Mouse (Mus musculus): Measurements from ENCODE around the gene 2010300C02Rik. TPM values are rescaled to one million over a fixed set of nuclear protein-coding genes. Genes with fewer than 3 reads are reported as not detected.
"Not testable (repeated sequence)": the region's sequence is repeated elsewhere in the genome, so short reads cannot be mapped to it uniquely, and the experiment has no call there.

The 2010300C02Rik gene
- polyA plus RNA-seq, 1 experiment = 16.9 TPM

DNA sequence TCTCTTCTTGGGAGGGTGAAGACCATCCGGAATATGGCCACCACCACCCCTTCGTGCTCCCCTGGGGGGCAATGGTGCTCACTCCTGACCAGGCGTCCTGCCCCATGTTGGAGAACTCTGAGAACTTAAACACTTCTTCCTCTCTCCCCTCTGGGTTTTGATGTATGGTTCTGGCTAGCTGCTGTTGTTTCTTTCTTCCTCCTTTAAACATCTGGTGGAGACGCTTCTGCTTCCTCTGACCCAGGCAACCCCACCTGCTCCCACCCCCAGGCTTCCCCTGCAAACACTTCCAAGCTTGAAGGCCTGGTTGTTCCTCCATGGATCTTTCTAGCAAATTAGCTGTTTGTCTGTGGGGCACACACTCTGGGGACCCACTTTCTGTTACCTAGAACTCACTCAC lies 117.6 kb downstream of the 2010300C02Rik start:
- no peak for DNase-seq (ENCODE audit: low read depth, low spot score)
- WGBS = 93% methylated on average over 4 of the region's 4 CpGs

GRCm38 (mm10) chr1:37601461-37601860 lies 118.4 kb downstream of the 2010300C02Rik start:
- DNase-seq (ENCODE audit: low read depth, low spot score) = no peak
- 83% methylated on average over 8 of the region's 8 CpGs for whole genome bisulfite sequencing

GRCm38 (mm10) chr1:37600640-37601175 lies 119.2 kb downstream of the 2010300C02Rik start:
- WGBS = 77% methylated on average over 9 of the region's 9 CpGs
- DNase-seq (ENCODE audit: low read depth, low spot score) = no peak

DNA sequence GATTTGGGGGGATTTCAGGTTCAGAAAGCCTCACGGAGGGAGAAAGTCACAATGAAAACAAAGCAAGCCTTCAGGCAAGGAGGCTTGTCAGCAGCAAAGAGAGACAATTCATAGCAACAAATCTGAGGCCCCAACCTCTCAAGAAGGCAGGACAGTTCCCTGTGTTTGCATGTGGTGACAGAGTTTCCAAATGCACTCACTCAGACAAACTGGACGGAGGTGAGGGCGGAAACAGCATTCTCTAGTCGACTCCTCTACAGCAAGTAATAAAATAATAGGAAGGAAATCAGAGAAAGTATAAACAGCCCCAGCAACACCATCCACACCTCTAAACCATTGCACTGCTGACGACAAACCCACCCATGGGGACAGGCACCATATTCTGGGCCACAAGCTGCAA lies 120.9 kb downstream of the 2010300C02Rik start:
- 66% methylated on average over 5 of the region's 5 CpGs for WGBS
- DNase-seq (ENCODE audit: low read depth, low spot score) = no peak

DNA sequence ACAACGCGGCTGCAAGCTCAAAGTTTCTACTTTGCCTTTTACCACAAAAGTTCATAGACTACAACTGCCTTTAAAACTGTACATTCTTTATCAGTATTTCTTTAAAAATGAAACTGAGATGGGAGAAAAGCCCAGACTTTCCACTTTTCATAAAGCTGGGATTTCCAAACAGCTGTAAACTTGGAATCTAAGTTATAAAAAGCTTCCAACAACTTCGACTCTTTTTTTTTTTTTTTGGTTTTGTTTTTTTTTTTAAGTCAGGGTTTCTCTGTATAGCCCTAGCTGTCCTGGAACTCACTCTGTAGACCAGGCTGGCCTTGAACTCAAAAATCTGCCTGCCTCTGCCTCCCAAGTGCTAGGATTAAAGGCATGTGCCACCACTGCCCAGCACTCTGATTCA lies 125.1 kb downstream of the 2010300C02Rik start:
- 31% methylated on average over 3 of the region's 3 CpGs for WGBS
- not testable (repeated sequence) for DNase-seq (ENCODE audit: low read depth, low spot score)

DNA sequence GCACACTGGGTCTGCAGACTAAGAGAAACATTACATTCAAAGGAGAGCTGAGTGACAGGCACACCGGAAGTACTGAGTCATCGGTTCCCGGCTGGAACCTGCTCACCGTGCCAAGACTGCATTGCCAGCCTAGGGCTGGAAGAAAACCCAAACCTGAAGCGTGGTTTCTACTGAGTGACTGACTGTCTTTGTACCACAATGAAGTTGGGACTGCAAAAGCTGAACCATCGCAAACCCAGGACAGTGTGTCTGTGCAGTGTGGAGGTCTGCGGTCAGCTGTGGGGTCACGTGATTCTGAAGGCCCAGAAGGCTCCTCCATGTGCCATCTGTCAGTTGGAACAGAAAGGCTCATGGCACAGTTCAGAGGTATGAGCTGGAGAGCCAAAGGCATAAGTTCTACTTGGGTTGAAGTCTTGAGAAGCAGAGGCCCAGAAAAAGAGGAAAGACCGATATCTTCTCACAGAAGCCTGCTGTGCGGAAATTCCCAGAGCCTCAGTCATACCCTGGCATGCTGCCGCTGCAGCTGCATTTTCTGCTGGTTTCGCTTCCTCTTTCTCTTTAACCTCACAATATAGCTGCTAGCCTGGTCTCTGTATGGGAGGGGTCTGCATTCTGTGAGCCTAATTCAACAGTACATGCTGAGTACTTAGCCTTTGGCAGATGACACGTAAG lies 133.9 kb downstream of the 2010300C02Rik start:
- 42% methylated on average over 13 of the region's 13 CpGs for WGBS
- DNase-seq (ENCODE audit: low read depth, low spot score) = no peak

DNA sequence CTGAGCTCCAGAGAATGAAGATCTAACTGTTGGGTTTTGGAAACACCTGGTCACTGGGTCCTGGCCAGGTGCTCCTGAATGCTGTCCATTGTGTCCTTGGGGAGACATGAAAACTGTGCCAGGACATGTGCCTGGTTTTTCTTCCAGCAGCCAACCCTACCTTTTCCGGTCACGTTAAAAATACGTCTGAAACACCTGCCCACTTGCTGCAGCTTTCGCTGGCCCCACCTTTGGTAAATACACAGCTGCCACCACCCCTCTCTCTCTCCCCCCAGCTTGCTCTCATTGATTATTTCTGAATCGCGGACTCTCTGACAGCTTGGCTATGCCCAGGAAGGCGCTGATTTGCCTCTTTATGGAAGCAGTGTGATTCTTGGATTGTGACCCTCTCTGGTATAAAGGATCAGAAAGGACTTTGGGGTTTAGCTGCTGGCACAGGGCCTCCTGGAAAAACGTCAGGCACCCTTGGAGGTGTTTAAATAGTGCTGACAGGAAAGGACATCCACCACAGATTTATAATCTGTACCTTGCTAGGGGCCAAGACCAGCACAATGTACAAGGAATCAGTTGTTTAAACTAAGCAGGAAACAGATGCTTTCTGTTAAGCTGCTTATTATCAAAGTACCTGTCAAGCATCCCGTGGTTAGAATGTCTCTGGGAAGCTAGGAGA lies 136.0 kb downstream of the 2010300C02Rik start:
- WGBS = 16% methylated on average over 9 of the region's 9 CpGs

DNA sequence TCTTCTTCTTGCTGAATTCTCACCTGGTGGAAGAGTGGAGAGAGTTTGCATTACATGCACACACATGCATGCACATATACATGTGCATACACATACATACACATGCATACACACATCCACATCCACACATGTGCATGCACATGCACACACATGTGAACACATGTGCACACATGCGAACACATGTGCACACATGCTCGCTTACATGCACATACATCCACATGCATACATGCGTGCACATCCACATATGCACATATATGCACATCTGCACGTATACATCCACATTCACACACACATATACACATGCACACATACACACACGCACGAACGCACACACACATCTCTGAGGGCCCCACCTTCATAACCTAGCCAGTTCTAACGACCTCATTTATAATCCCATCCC lies 136.7 kb downstream of the 2010300C02Rik start:
- 63% methylated on average over 8 of the region's 8 CpGs for WGBS
- DNase-seq (ENCODE audit: low read depth, low spot score) = no peak

More for the DNA sequence above, 136.0 kb downstream of the 2010300C02Rik start:
- DNase-seq (ENCODE audit: low read depth, low spot score) = no peak

DNA sequence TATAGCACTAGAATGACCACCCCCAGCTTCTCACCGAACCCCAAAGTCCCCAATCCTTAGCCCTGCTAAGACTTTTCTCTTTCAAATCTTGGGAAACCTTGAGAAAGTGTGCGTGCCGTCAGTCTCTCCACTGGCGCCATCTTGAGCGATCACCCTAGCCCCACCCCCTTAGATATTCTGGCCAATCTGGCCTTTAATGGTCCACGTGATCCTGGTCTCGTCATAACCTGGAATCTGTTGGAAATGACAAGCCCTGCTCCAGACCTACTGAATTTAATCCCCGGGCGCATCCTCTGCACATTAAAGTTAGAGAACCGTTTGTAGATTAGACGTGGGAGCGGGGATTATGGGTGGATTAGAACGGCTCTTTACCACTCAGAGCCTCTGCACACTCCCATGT lies 140.2 kb downstream of the 2010300C02Rik start:
- no peak for DNase-seq (ENCODE audit: low read depth, low spot score)
- WGBS = 93% methylated on average over 13 of the region's 13 CpGs

DNA sequence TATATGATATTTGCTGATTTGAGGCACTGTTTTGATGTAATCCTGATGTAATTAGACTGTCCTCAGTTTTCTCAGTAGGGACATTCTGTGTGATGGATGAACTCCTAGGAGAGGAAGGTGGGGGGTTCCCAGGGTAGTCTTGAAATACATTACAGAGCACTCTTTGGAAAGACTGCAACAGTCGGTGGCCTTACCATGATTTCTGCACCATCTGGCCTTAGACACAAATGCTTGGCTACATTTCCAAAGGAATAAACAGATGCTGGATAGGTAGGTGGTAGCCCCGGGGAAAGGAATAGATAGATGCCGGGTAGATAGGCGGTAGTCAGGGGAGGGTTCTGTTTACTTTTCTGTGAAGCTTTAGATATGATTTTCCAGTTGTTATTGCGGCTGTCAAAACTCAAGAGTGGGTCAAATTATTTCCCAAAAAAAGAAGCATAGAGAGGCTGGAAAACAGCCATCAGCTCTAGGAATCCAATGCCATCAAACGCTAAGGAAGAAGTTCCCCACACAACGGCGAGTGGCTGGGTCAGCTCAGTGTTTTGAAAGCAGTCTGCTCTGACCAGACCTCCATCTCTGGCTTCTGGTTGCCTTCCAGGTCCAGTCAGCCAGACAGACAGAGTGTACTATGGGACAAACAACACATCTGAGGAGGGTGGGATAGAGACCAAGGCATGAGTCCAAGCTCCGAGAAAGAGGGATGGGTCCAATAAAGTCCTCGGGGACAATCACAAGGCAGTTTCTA lies 147.2 kb downstream of the 2010300C02Rik start:
- 26% methylated on average over 10 of the region's 10 CpGs for WGBS
- no peak for DNase-seq (ENCODE audit: low read depth, low spot score)

DNA sequence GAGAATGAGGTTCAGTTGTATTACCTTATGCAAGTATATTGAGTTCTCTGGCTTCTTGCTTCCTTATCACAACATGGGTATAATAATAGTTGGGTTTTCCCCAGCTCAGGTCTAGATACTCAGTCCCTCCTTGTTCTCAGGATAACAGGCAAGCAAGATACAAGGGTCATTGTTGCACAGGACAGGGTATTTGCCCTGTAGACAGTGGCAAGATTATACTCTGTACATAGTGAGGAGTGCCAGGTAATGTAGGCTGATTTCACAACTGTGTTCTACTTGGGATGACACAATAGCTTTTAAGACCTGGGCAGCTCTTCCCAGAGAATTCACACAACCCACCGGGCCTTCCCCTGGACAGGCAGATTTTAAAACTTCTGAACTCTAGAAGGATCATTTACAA lies 151.5 kb downstream of the 2010300C02Rik start:
- WGBS = 42% methylated on average over 1 of the region's 1 CpGs

GRCm38 (mm10) chr1:37566754-37567153 lies 153.1 kb downstream of the 2010300C02Rik start:
- 29% methylated on average over 4 of the region's 4 CpGs for WGBS
- peak; percentile 73 for DNase-seq (ENCODE audit: low read depth, low spot score)

More for the DNA sequence above, 151.5 kb downstream of the 2010300C02Rik start:
- no peak for DNase-seq (ENCODE audit: low read depth, low spot score)

DNA sequence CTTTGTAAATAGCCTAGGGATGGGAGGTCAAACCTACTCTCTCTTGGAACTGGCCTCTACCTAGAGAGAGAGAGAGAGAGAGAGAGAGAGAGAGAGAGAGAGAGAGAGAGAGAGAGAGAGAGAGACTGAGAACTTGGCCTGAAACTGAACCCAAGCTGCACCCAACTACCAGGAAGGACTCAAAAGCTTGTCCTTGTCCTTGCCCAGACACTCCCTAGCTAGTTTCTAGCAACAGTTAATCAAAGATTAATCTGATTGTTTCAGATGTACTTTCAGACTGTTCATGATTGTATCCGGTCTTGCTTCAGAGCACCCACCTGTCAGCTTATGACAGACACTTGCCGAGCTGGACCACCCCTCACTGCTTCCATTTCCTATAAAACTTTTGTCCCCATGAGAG lies 153.5 kb downstream of the 2010300C02Rik start:
- DNase-seq (ENCODE audit: low read depth, low spot score) = no peak
- WGBS = 28% methylated on average over 2 of the region's 2 CpGs

DNA sequence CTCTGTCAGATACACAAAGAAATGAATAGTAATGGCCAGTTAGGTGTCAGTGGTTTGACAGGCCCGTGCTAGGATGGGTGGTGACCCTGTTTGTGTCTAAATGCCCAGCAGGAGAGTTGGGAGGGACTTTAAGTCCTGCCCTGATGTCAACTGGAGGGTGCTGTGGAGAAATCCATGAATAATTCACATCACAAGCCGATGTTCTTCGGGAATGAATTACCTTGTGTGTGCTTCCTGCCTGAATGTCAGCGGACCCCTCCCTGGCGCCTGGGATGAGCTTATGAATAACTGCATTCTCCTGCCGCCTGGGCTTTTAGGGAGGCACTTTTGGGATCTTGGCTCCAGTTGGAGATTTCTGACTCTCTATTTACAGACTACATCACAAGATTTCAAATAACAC lies 154.5 kb downstream of the 2010300C02Rik start:
- WGBS = 68% methylated on average over 6 of the region's 6 CpGs
- DNase-seq (ENCODE audit: low read depth, low spot score) = no peak

- 82% methylated on average over 3 of the region's 3 CpGs for WGBS
- DNase-seq (ENCODE audit: low read depth, low spot score) = no peak
Measured at GRCm38 (mm10) chr1:37561955-37562354, 157.9 kb downstream of the 2010300C02Rik start.

Other genes with a start within 250 kb of the 2010300C02Rik start
- gene Mgat4a, start 179.1 kb downstream of the 2010300C02Rik start, polyA plus RNA-seq (2012; rRNA removed) = 50.0 and 78.2 TPM in 2 replicates
- 0.29 and 0.43 TPM in 2 replicates for gene Tsga10, start 146.3 kb upstream of the 2010300C02Rik start, polyA plus RNA-seq (2012; rRNA removed)
- gene Lipt1, start 151.7 kb upstream of the 2010300C02Rik start, polyA plus RNA-seq (2012; rRNA removed) = 1.9 and 2.1 TPM in 2 replicates
- gene Mitd1, start 170.3 kb upstream of the 2010300C02Rik start, polyA plus RNA-seq (2012; rRNA removed) = 6.7 and 9.1 TPM in 2 replicates
- 53.6 and 59.6 TPM in 2 replicates for gene Mrpl30, start 170.4 kb upstream of the 2010300C02Rik start, polyA plus RNA-seq (2012; rRNA removed)
- gene Lyg2, start 196.4 kb upstream of the 2010300C02Rik start, polyA plus RNA-seq (2012; rRNA removed) = not detected in 2 replicates
- not detected in 2 replicates for gene Lyg1, start 237.7 kb upstream of the 2010300C02Rik start, polyA plus RNA-seq (2012; rRNA removed)

Data from large intestine, adult 2 months (tissue).